In genomic region chr2:3289581-3289980, GRCm38 (mm10) we compare ENCODE assay signal across 23 mouse cellular contexts. TPM values are rescaled to one million over a fixed set of nuclear protein-coding genes. Genes with fewer than 3 reads are reported as not detected.
"Had no signal": no experiment of that assay in that cellular context is flagged by ENCODE, and none has a peak within 500 bp of the region (broad histone marks: within the 10 kb centered on the region; RNA-seq: fewer than 3 reads in every experiment).

No protein-coding gene starts in this region.

- H3K9ac ChIP-seq: lung, embryonic 14.5 days; midbrain, embryonic 12.5 days; neural tube, embryonic 13.5 days; neural tube, embryonic 15.5 days had no signal

- H3K36me3 ChIP-seq: midbrain, embryonic 10.5 days; midbrain, embryonic 12.5 days; neural tube, embryonic 13.5 days; neural tube, embryonic 15.5 days had no signal

- H3K27ac ChIP-seq: midbrain, embryonic 10.5 days; midbrain, embryonic 12.5 days; neural tube, embryonic 13.5 days; neural tube, embryonic 15.5 days had no signal

- H3K4me2 ChIP-seq: lung, embryonic 14.5 days; midbrain, embryonic 12.5 days; neural tube, embryonic 13.5 days; neural tube, embryonic 15.5 days had no signal

- DNase-seq: lung, adult 18-20 months; lung, embryonic 14.5 days; lung, postnatal 10 days; lung, postnatal 4 days; midbrain, embryonic 14.5 days; retina, postnatal 1 day; right cerebral cortex, adult 18-20 months; right cerebral cortex, postnatal 25 days; right cerebral cortex, postnatal 4 days; spleen, adult 18-20 months; thymus, adult 2 months; thymus, postnatal 25 days; thymus, postnatal 4 days had no signal

- H3K27me3 ChIP-seq: midbrain, embryonic 12.5 days; neural tube, embryonic 13.5 days; neural tube, embryonic 15.5 days had no signal

- ATAC-seq: midbrain, embryonic 16.5 days had no signal

- H3K9me3 ChIP-seq: midbrain, embryonic 10.5 days; midbrain, embryonic 12.5 days; neural tube, embryonic 13.5 days; neural tube, embryonic 15.5 days had no signal

- H3K4me3 ChIP-seq: midbrain, embryonic 10.5 days; midbrain, embryonic 12.5 days; myocyte; neural tube, embryonic 13.5 days; neural tube, embryonic 15.5 days had no signal

RNA-seq across cellular contexts. Expression of gene Acbd7, which starts 46.4 kb away (rescaled TPM):
- total RNA-seq: megakaryocyte, adult 5-6 weeks; megakaryocyte-erythroid progenitor cell, adult 5-6 weeks had no signal
- polyA plus RNA-seq: midbrain, embryonic 12.5 days; neural tube, embryonic 11.5 days; small intestine, adult 2 months; thymus, adult 2 months had no signal
